Mouse (Mus musculus): Measurements from ENCODE around the gene Usp43.

DNA sequence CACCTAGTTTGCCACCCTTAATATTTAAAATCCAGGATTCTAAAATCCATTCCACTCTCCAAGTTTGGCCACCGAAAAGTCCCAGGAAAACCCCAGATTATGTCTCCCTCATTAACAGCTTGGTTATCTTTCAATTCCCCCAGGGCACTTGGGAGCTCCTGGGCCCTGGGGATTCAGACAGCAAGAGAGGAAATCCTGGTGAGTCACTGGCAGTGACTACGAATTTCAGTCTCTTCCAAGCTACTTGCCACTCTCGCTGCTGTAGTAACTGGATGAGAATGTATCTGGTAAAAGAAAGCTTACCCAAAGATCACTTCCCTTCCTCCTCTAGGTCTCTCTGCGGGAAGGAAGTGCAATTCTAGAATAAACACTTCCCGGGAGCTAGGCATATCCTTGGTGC, 2.4 kb downstream of the Usp43 start:
- TF ChIP-seq GATA1 (IDR thresholded peaks at IDR 0.05; ENCODE audit: borderline replicate concordance, low read length) (no peak), CTCF (IDR thresholded peaks at IDR 0.05; ENCODE audit: low read depth, low read length) (no peak)

Measured in G1E (cell line).